ENCODE assay signal across 14 mouse cellular contexts in genomic region chr10:17795227-17795626, GRCm38 (mm10). TPM values are rescaled to one million over a fixed set of nuclear protein-coding genes. Genes with fewer than 3 reads are reported as not detected.
DNase-seq lines count a peak whose midpoint lies in the region; ATAC-seq lines count a peak whose summit lies in the region.
"Had no signal": no experiment of that assay in that cellular context is flagged by ENCODE, and none has a peak within 500 bp of the region (broad histone marks: within the 10 kb centered on the region; RNA-seq: fewer than 3 reads in every experiment).

No protein-coding gene starts in this region.

- peaks cover 37% of the 10 kb centered on the region for H3K4me1 ChIP-seq in heart, embryonic 15.5 days (replicated peaks)
- H3K4me1 ChIP-seq in hindbrain, embryonic 10.5 days (replicated peaks), result peaks cover 35% of the 10 kb centered on the region

- H3K4me2 ChIP-seq in heart, embryonic 15.5 days, result peak overlapping the region; percentile 61; the same call in 1 of the 2 replicates

- H3K27me3 ChIP-seq in heart, embryonic 15.5 days, result no peaks in the 10 kb centered on the region
- no peaks in the 10 kb centered on the region for H3K27me3 ChIP-seq in hindbrain, embryonic 10.5 days (ENCODE audit: insufficient read depth, poor library complexity, severe bottlenecking)

- 0 out of 2 replicates have a peak, but pooled peaks cover 2% of the 10 kb centered on the region for H3K36me3 ChIP-seq in heart, embryonic 15.5 days
- H3K36me3 ChIP-seq in hindbrain, embryonic 10.5 days, result peaks cover 12% of the 10 kb centered on the region

- H3K9me3 ChIP-seq in heart, embryonic 15.5 days (replicated peaks), result no peaks in the 10 kb centered on the region
- H3K9me3 ChIP-seq in hindbrain, embryonic 10.5 days, result no peaks in the 10 kb centered on the region

- H3K4me3 ChIP-seq in heart, embryonic 15.5 days, result no peak overlapping the region
- no peak overlapping the region for H3K4me3 ChIP-seq in hindbrain, embryonic 10.5 days

- no peak for DNase-seq in heart, adult 8-10 months (ENCODE audit: low spot score)
- peak; percentile 60 for DNase-seq in 3134 (ENCODE audit: extremely low read depth, insufficient read length, low spot score)
- peak; percentile 31 for DNase-seq in NIH3T3 (ENCODE audit: low read depth)
- DNase-seq in hindbrain, embryonic 10.5 days (ENCODE audit: low spot score), result no peak
- DNase-seq in frontal cortex, postnatal 10 days (ENCODE audit: low spot score in 2 of 2), result no peak
- no peak for DNase-seq in lung, postnatal 25 days (ENCODE audit: low spot score)
- no peak for DNase-seq in urinary bladder, postnatal 10 days (ENCODE audit: low spot score)
- DNase-seq: cerebellum, adult 9-10 months; layer of hippocampus, postnatal 36 days; lung, postnatal 4 days had no signal

- H3K9ac ChIP-seq in heart, embryonic 15.5 days, result no peak overlapping the region
- H3K9ac ChIP-seq: forebrain, postnatal 0 days; liver, embryonic 14.5 days had no signal

- 82% methylated on average over 4 of the region's 4 CpGs for WGBS in heart, embryonic 15.5 days
- 79% methylated on average over 4 of the region's 4 CpGs for WGBS in hindbrain, embryonic 10.5 days

- no peak for ATAC-seq in heart, embryonic 15.5 days (replicated peaks; ENCODE audit: insufficient number of reproducible peaks, insufficient read depth, low FRiP score, low read depth)

- peak overlapping the region; percentile 98 for H3K27ac ChIP-seq in heart, embryonic 15.5 days
- peak overlapping the region; percentile 93 for H3K27ac ChIP-seq in hindbrain, embryonic 10.5 days
- H3K27ac ChIP-seq: liver, embryonic 14.5 days had no signal

RNA-seq across cellular contexts. Expression of gene Txlnb, which starts 0.8 kb away (rescaled TPM):
- polyA plus RNA-seq in heart, embryonic 15.5 days (2015; fragmentation: Nextera tagmentation; extraction: Ambion mirVana), result 32.2 and 36.6 TPM in 2 replicates
- total RNA-seq in heart, adult 8-10 months (2022), result 100 to 1,000 TPM; 388 to 469 (median 414) TPM
- 4.9 and 5.4 TPM in 2 replicates for polyA plus RNA-seq in hindbrain, embryonic 10.5 days (2016; fragmentation: Nextera tagmentation; extraction: Ambion mirVana)
- polyA plus RNA-seq: small intestine, adult 2 months had no signal

Comparison
In these comparisons a context has a peak if more than half of its experiments do, and no peak if none do; other contexts are left out.
1. DNase-seq: peak in 3134 (single experiment) and NIH3T3 (single experiment); none in heart, adult 8-10 months (single experiment), hindbrain, embryonic 10.5 days (single experiment), frontal cortex, postnatal 10 days (0 of 2), lung, postnatal 25 days (single experiment) and urinary bladder, postnatal 10 days (single experiment).